Mouse (Mus musculus) erythroblast, embryonic 14.5 days (primary cell): Measurements from ENCODE around the gene Mc1r. TPM values are rescaled to one million over a fixed set of nuclear protein-coding genes. Genes with fewer than 3 reads are reported as not detected.
"Not testable (repeated sequence)": the region's sequence is repeated elsewhere in the genome, so short reads cannot be mapped to it uniquely, and the experiment has no call there.

Experiments
- H3K27me3 ChIP-seq: 2 replicates; pipeline ENCODE4 v1.6.1; 2012; ENCODE audit warnings: inconsistent platforms; ENCODE audit not compliant: control insufficient read depth
- H3K36me3 ChIP-seq: 2 replicates; pipeline ENCODE4 v1.6.1; 2012; ENCODE audit warnings: mild to moderate bottlenecking, inconsistent platforms; ENCODE audit not compliant: control insufficient read depth
- H3K4me1 ChIP-seq: 2 replicates; pipeline ENCODE4 v1.6.1; 2012; ENCODE audit warnings: inconsistent platforms; ENCODE audit not compliant: control insufficient read depth
- H3K4me3 ChIP-seq: replicated peaks from 2 replicates; pipeline ENCODE3; 2012; ENCODE audit warnings: moderate library complexity, mild to moderate bottlenecking, inconsistent platforms
- H3K9me3 ChIP-seq: 2 replicates; pipeline ENCODE4 v1.6.1; 2012; ENCODE audit warnings: low read length, inconsistent platforms, mixed read lengths; ENCODE audit not compliant: control insufficient read depth
- GATA1 ChIP-seq: IDR thresholded peaks from 2 replicates; pipeline ENCODE4 v1.6.1; 2012; ENCODE audit warnings: low read length, inconsistent platforms, mixed read lengths
- TAL1 ChIP-seq: IDR thresholded peaks from 3 replicates; pipeline ENCODE4 v1.6.1; 2012; ENCODE audit warnings: low read length, inconsistent platforms, mixed read lengths
- polyA plus RNA-seq: library from polyadenylated mRNA; stranded (reverse); fragments of >175 nt; gene quantifications from 2 replicates; pipeline ENCODE4 v1.2.3, GENCODE M21; 2012

The Mc1r gene
- polyA plus RNA-seq, 1 experiment: 0.01 TPM

DNA sequence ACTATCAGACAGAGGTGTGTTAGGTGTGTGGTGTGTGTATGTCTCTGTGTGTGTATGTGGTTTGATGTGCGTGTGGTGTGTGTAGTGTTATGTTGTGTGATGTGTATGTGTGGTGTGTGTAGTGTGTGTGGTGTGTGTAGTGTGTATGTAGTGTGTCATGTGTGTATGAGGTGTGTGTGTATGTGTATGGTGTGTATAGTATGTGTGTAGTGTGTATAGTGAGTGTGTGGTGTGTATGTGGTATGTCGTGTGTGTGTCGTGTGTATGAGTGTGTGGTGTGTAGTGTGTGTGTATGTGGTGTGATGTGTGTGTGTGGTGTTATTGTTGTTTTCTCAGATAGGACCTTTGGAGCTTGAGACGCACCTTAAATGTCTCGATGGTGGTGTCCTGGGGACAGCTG lies 35.4 kb downstream of the Mc1r start:
- Histone ChIP-seq H3K4me1 (peaks cover 26% of the 10 kb centered on the region), H3K4me3 (peak overlapping the region; percentile 84), H3K27me3 (no peaks in the 10 kb centered on the region), H3K36me3 (peaks cover 2% of the 10 kb centered on the region), H3K9me3 (no peaks in the 10 kb centered on the region; the same call in 1 of the 2 replicates)
- TF ChIP-seq TAL1 (no peak), GATA1 (no peak)

GRCm38 (mm10) chr8:123442871-123443575 lies 36.1 kb downstream of the Mc1r start:
- peaks cover 6% of the 10 kb centered on the region for H3K36me3 ChIP-seq
- H3K9me3 ChIP-seq: no peaks in the 10 kb centered on the region
- peak overlapping the region; percentile 84 for H3K4me3 ChIP-seq
- no peak for TF ChIP-seq GATA1
- no peak for TF ChIP-seq TAL1
- no peaks in the 10 kb centered on the region for H3K27me3 ChIP-seq
- peaks cover 26% of the 10 kb centered on the region for H3K4me1 ChIP-seq

GRCm38 (mm10) chr8:123443576-123443921 lies 36.6 kb downstream of the Mc1r start:
- Histone ChIP-seq H3K4me1 (peaks cover 26% of the 10 kb centered on the region), H3K9me3 (no peaks in the 10 kb centered on the region), H3K4me3 (peak overlapping the region; percentile 84), H3K36me3 (peaks cover 6% of the 10 kb centered on the region), H3K27me3 (no peaks in the 10 kb centered on the region)
- TF ChIP-seq GATA1: no peak

DNA sequence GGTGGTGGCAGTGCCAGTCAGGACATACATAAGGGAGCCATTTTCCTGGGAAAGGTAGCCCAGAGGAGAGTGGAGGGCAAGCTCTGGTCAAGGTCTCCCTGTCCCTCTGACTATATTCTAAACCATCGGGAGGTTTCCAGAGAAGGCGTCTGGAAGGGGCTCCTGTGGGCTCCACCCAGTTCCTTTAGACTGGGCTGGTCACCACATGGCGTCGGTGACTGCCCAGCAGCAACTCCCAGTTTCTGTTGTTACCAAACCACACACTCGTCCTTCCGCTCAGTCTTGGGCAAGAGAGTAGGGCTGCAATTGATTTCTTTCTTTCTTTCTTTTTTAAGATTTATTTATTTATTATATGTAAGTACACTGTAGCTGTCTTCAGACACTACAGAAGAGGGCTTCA lies 37.2 kb downstream of the Mc1r start:
- peaks cover 26% of the 10 kb centered on the region for H3K4me1 ChIP-seq
- H3K9me3 ChIP-seq: no peaks in the 10 kb centered on the region
- no peaks in the 10 kb centered on the region for H3K27me3 ChIP-seq
- peak overlapping the region; percentile 23 for H3K4me3 ChIP-seq
- TF ChIP-seq GATA1 (no peak), TAL1 (no peak)
- H3K36me3 ChIP-seq: peaks cover 8% of the 10 kb centered on the region

GRCm38 (mm10) chr8:123445981-123446380 lies 39.1 kb downstream of the Mc1r start:
- Histone ChIP-seq H3K9me3 (no peaks in the 10 kb centered on the region), H3K4me3 (no peak overlapping the region), H3K27me3 (no peaks in the 10 kb centered on the region), H3K4me1 (peaks cover 32% of the 10 kb centered on the region), H3K36me3 (peaks cover 12% of the 10 kb centered on the region)
- no peak for TF ChIP-seq GATA1
- TF ChIP-seq TAL1: no peak

DNA sequence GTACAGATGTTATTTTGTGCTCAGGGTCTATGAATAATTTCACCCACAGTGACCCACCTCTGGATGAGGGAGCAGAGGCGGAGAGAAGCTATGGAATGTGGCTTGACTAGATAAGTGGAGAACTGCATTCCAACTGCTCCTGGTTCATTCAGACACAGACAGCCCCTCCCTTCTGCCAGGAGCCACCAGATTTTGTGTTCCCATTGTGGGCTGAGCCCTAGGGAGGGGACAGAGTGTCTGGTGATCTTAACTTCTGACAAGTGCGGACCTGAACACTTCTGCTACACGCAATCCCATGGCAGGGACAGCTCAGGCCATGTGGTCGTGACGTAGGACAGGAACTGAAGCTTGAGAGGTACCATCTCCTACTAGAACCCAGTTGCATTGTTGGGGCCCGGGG lies 39.9 kb downstream of the Mc1r start:
- TF ChIP-seq GATA1 (no peak), TAL1 (no peak)

DNA sequence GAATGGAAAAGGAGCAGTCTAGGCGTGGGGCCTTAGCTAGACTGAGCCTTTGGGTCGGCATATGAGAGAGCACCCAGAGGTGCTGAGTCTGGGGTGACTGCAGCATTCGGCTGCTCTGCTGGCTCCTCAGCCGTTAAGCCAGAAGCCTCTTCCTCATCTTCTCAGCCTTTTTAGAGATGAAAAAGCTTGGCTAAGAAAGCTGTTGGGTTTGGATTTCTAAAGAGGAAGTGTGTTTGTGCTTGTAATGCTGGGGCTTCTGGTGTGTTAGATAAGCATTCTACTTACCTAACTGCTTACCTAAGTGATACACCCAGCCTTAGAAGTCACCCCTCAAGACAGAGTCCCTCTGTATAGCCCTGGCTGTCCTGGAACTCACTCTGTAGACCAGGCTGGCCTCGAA lies 43.9 kb downstream of the Mc1r start:
- no peak for TF ChIP-seq GATA1
- TF ChIP-seq TAL1: no peak
- Histone ChIP-seq H3K4me1 (peaks cover 18% of the 10 kb centered on the region), H3K27me3 (no peaks in the 10 kb centered on the region), H3K4me3 (no peak overlapping the region), H3K9me3 (no peaks in the 10 kb centered on the region), H3K36me3 (peaks cover 43% of the 10 kb centered on the region)

More for the DNA sequence above, 39.9 kb downstream of the Mc1r start:
- no peaks in the 10 kb centered on the region for H3K9me3 ChIP-seq
- H3K4me1 ChIP-seq: peaks cover 36% of the 10 kb centered on the region
- H3K4me3 ChIP-seq: no peak overlapping the region
- H3K36me3 ChIP-seq: peaks cover 16% of the 10 kb centered on the region
- no peaks in the 10 kb centered on the region for H3K27me3 ChIP-seq

DNA sequence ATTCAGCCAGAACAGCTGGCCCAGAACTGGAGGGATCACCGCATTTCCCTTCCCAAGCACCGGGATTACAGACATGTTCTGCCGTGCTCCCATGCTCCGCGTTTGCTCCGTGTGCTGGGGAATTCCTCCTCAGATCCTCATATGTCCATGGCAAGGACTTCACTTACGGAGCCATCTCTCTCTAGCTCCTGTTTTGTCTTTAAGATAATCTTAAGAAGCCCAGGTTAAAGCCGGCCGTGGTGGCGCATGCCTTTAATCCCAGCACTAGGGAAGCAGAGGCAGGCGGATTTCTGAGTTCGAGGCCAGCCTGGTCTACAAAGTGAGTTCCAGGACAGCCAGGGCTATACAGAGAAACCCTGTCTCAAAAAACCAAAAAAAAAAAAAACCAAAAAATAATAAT lies 44.8 kb downstream of the Mc1r start:
- H3K36me3 ChIP-seq: peaks cover 47% of the 10 kb centered on the region
- not testable (repeated sequence) for H3K9me3 ChIP-seq, H3K4me3 ChIP-seq, H3K27me3 ChIP-seq
- peaks cover 15% of the 10 kb centered on the region for H3K4me1 ChIP-seq

- H3K4me3 ChIP-seq: no peak overlapping the region
- H3K27me3 ChIP-seq: no peaks in the 10 kb centered on the region
- TF ChIP-seq GATA1: no peak
- TF ChIP-seq TAL1: no peak
- H3K9me3 ChIP-seq: no peaks in the 10 kb centered on the region
- H3K36me3 ChIP-seq: peaks cover 49% of the 10 kb centered on the region
- H3K4me1 ChIP-seq: peaks cover 12% of the 10 kb centered on the region
These were observed 45.2 kb downstream of the Mc1r start for GRCm38 (mm10) chr8:123452149-123452548.

- Histone ChIP-seq H3K36me3 (peaks cover 53% of the 10 kb centered on the region), H3K27me3 (no peaks in the 10 kb centered on the region), H3K4me1 (peaks cover 12% of the 10 kb centered on the region), H3K4me3 (no peak overlapping the region), H3K9me3 (no peaks in the 10 kb centered on the region)
- no peak for TF ChIP-seq GATA1
- no peak for TF ChIP-seq TAL1
These were observed 46.4 kb downstream of the Mc1r start for GRCm38 (mm10) chr8:123453291-123453690.
